Mouse (Mus musculus): Measurements from ENCODE around the gene Slc16a7. TPM values are rescaled to one million over a fixed set of nuclear protein-coding genes. Genes with fewer than 3 reads are reported as not detected.

Slc16a7 gene
- total and polyA plus RNA-seq, 2 experiments from 2014 or later, result 3.3 to 9.2 TPM

GRCm38 (mm10) chr10:125290320-125290719 is 98.9 kb downstream of the Slc16a7 start:
- DNase-seq (ENCODE audit: low spot score) (no peak), ATAC-seq (ENCODE audit: insufficient read depth, low read depth) (no peak)
- no peaks in the 10 kb centered on the region for H3K27me3 ChIP-seq (ENCODE audit: control insufficient read depth, insufficient read depth, low read length)
- TF ChIP-seq EP300 (IDR thresholded peaks at IDR 0.05; ENCODE audit: low read depth), result no peak
- TF ChIP-seq CTCF (IDR thresholded peaks at IDR 0.05; ENCODE audit: low read depth), result no peak
- H3K36me3 ChIP-seq (replicated peaks; ENCODE audit: control insufficient read depth, insufficient read depth, low read length), result no peaks in the 10 kb centered on the region
- H3K9ac ChIP-seq (replicated peaks; ENCODE audit: low read depth, low read length), result no peak overlapping the region
- H3K9me3 ChIP-seq (replicated peaks; ENCODE audit: control insufficient read depth, low read length), result no peaks in the 10 kb centered on the region
- H3K4me1 ChIP-seq (ENCODE audit: control insufficient read depth, insufficient read depth), result no peaks in the 10 kb centered on the region
- no peak overlapping the region for H3K4me2 ChIP-seq (ENCODE audit: low read depth, low read length)
- no peak overlapping the region for H3K27ac ChIP-seq (ENCODE audit: low read depth)
- 66% methylated on average over 9 of the region's 9 CpGs for WGBS
- no peak overlapping the region for H3K4me3 ChIP-seq (ENCODE audit: low read depth, low read length)

- Histone ChIP-seq H3K4me1 (ENCODE audit: control insufficient read depth, insufficient read depth) (no peaks in the 10 kb centered on the region), H3K4me3 (ENCODE audit: low read depth, low read length) (no peak overlapping the region), H3K4me2 (ENCODE audit: low read depth, low read length) (no peak overlapping the region), H3K9me3 (replicated peaks; ENCODE audit: control insufficient read depth, low read length) (no peaks in the 10 kb centered on the region), H3K27ac (ENCODE audit: low read depth) (no peak overlapping the region), H3K9ac (replicated peaks; ENCODE audit: low read depth, low read length) (no peak overlapping the region), H3K36me3 (replicated peaks; ENCODE audit: control insufficient read depth, insufficient read depth, low read length) (no peaks in the 10 kb centered on the region), H3K27me3 (ENCODE audit: control insufficient read depth, insufficient read depth, low read length) (no peaks in the 10 kb centered on the region)
- TF ChIP-seq EP300 (IDR thresholded peaks at IDR 0.05; ENCODE audit: low read depth), result no peak
- TF ChIP-seq CTCF (IDR thresholded peaks at IDR 0.05; ENCODE audit: low read depth), result no peak
- DNase-seq (ENCODE audit: low spot score) (no peak), ATAC-seq (ENCODE audit: insufficient read depth, low read depth) (no peak)
- WGBS, result 90% methylated on average over 6 of the region's 6 CpGs
Observed at GRCm38 (mm10) chr10:125288560-125288959, 100.7 kb downstream of the Slc16a7 start.

GRCm38 (mm10) chr10:125285386-125285785 is 103.9 kb downstream of the Slc16a7 start:
- H3K4me2 ChIP-seq (ENCODE audit: low read depth, low read length), result no peak overlapping the region
- TF ChIP-seq EP300 (IDR thresholded peaks at IDR 0.05; ENCODE audit: low read depth), result no peak
- TF ChIP-seq CTCF (IDR thresholded peaks at IDR 0.05; ENCODE audit: low read depth), result no peak
- no peaks in the 10 kb centered on the region for H3K9me3 ChIP-seq (replicated peaks; ENCODE audit: control insufficient read depth, low read length)
- no peak overlapping the region for H3K9ac ChIP-seq (replicated peaks; ENCODE audit: low read depth, low read length)
- H3K4me1 ChIP-seq (ENCODE audit: control insufficient read depth, insufficient read depth), result no peaks in the 10 kb centered on the region
- no peak overlapping the region for H3K27ac ChIP-seq (ENCODE audit: low read depth)
- H3K4me3 ChIP-seq (ENCODE audit: low read depth, low read length), result no peak overlapping the region
- H3K36me3 ChIP-seq (replicated peaks; ENCODE audit: control insufficient read depth, insufficient read depth, low read length), result no peaks in the 10 kb centered on the region
- H3K27me3 ChIP-seq (ENCODE audit: control insufficient read depth, insufficient read depth, low read length), result no peaks in the 10 kb centered on the region
- DNase-seq (ENCODE audit: low spot score) (no peak), ATAC-seq (ENCODE audit: insufficient read depth, low read depth) (no peak)
- WGBS, result 74% methylated on average over 5 of the region's 5 CpGs

- Histone ChIP-seq H3K4me1 (ENCODE audit: control insufficient read depth, insufficient read depth) (no peaks in the 10 kb centered on the region), H3K36me3 (replicated peaks; ENCODE audit: control insufficient read depth, insufficient read depth, low read length) (no peaks in the 10 kb centered on the region), H3K27ac (ENCODE audit: low read depth) (no peak overlapping the region), H3K4me2 (ENCODE audit: low read depth, low read length) (no peak overlapping the region), H3K4me3 (ENCODE audit: low read depth, low read length) (no peak overlapping the region), H3K27me3 (ENCODE audit: control insufficient read depth, insufficient read depth, low read length) (no peaks in the 10 kb centered on the region), H3K9me3 (replicated peaks; ENCODE audit: control insufficient read depth, low read length) (no peaks in the 10 kb centered on the region), H3K9ac (replicated peaks; ENCODE audit: low read depth, low read length) (no peak overlapping the region)
- DNase-seq (ENCODE audit: low spot score) (no peak), ATAC-seq (ENCODE audit: insufficient read depth, low read depth) (no peak)
- TF ChIP-seq CTCF (IDR thresholded peaks at IDR 0.05; ENCODE audit: low read depth) (no peak), EP300 (IDR thresholded peaks at IDR 0.05; ENCODE audit: low read depth) (no peak)
- 76% methylated on average over 12 of the region's 12 CpGs for WGBS
Observed at GRCm38 (mm10) chr10:125275149-125275848, 114.0 kb downstream of the Slc16a7 start.

GRCm38 (mm10) chr10:125274519-125275148 is 114.6 kb downstream of the Slc16a7 start:
- Histone ChIP-seq H3K9ac (replicated peaks; ENCODE audit: low read depth, low read length) (no peak overlapping the region), H3K4me3 (ENCODE audit: low read depth, low read length) (no peak overlapping the region), H3K36me3 (replicated peaks; ENCODE audit: control insufficient read depth, insufficient read depth, low read length) (no peaks in the 10 kb centered on the region), H3K4me1 (ENCODE audit: control insufficient read depth, insufficient read depth) (no peaks in the 10 kb centered on the region), H3K27me3 (ENCODE audit: control insufficient read depth, insufficient read depth, low read length) (no peaks in the 10 kb centered on the region), H3K4me2 (ENCODE audit: low read depth, low read length) (no peak overlapping the region), H3K27ac (ENCODE audit: low read depth) (no peak overlapping the region), H3K9me3 (replicated peaks; ENCODE audit: control insufficient read depth, low read length) (no peaks in the 10 kb centered on the region)
- ATAC-seq (ENCODE audit: insufficient read depth, low read depth), result no peak
- no peak for DNase-seq (ENCODE audit: low spot score)
- TF ChIP-seq CTCF (IDR thresholded peaks at IDR 0.05; ENCODE audit: low read depth) (no peak), EP300 (IDR thresholded peaks at IDR 0.05; ENCODE audit: low read depth) (no peak)
- WGBS, result 91% methylated on average over 5 of the region's 5 CpGs
